34 mouse cellular contexts compared by ENCODE assay signal in genomic region chrX:136925863-136926262, GRCm38 (mm10). TPM values are rescaled to one million over a fixed set of nuclear protein-coding genes. Genes with fewer than 3 reads are reported as not detected.
DNase-seq lines count a peak whose midpoint lies in the region; ATAC-seq and TF ChIP-seq lines count a peak whose summit lies in the region.
"Had no signal": no experiment of that assay in that cellular context is flagged by ENCODE, and none has a peak within 500 bp of the region (broad histone marks: within the 10 kb centered on the region; RNA-seq: fewer than 3 reads in every experiment).

No protein-coding gene starts in this region.

- no peak for TF ChIP-seq POLR2A in kidney, adult 2 months (IDR thresholded peaks at IDR 0.05; ENCODE audit: low read depth, low read length)

- no peaks in the 10 kb centered on the region for H3K4me1 ChIP-seq in hindbrain, postnatal 0 days (ENCODE audit: insufficient read depth, low read length)
- H3K4me1 ChIP-seq in hindbrain, embryonic 11.5 days (replicated peaks; ENCODE audit: control insufficient read depth, insufficient read depth, low read length) = no peaks in the 10 kb centered on the region
- H3K4me1 ChIP-seq in embryonic facial prominence, embryonic 14.5 days (ENCODE audit: control insufficient read depth, insufficient read depth, low read length) = no peaks in the 10 kb centered on the region
- H3K4me1 ChIP-seq in kidney, adult 2 months (ENCODE audit: control insufficient read depth, insufficient read depth, low read length) = no peaks in the 10 kb centered on the region
- H3K4me1 ChIP-seq: heart, embryonic 13.5 days; limb, embryonic 10.5 days; limb, embryonic 15.5 days; liver, embryonic 13.5 days; megakaryocyte, embryonic 14.5 days; midbrain, embryonic 13.5 days; neural tube, embryonic 12.5 days had no signal

- H3K9me3 ChIP-seq in hindbrain, postnatal 0 days (ENCODE audit: low read length) = peaks cover 6% of the 10 kb centered on the region
- H3K9me3 ChIP-seq in hindbrain, embryonic 11.5 days (ENCODE audit: control insufficient read depth, low read length) = no peaks in the 10 kb centered on the region
- peaks cover 12% of the 10 kb centered on the region; the same call in 1 of the 2 replicates for H3K9me3 ChIP-seq in embryonic facial prominence, embryonic 14.5 days (ENCODE audit: control insufficient read depth, low read length)
- H3K9me3 ChIP-seq: limb, embryonic 10.5 days; limb, embryonic 15.5 days had no signal

- no peak overlapping the region for H3K4me3 ChIP-seq in hindbrain, postnatal 0 days (ENCODE audit: low read length)
- H3K4me3 ChIP-seq in hindbrain, embryonic 11.5 days (ENCODE audit: low read depth, low read length) = no peak overlapping the region
- H3K4me3 ChIP-seq in embryonic facial prominence, embryonic 14.5 days (ENCODE audit: low read depth, low read length) = no peak overlapping the region
- no peak overlapping the region for H3K4me3 ChIP-seq in kidney, adult 2 months (ENCODE audit: insufficient read depth, low read depth, low read length)
- H3K4me3 ChIP-seq: heart, embryonic 13.5 days; limb, embryonic 10.5 days; limb, embryonic 15.5 days; liver, embryonic 13.5 days; megakaryocyte, embryonic 14.5 days; midbrain, embryonic 13.5 days; neural tube, embryonic 12.5 days had no signal

- H3K36me3 ChIP-seq in hindbrain, postnatal 0 days (ENCODE audit: insufficient read depth, low read length) = no peaks in the 10 kb centered on the region
- H3K36me3 ChIP-seq in hindbrain, embryonic 11.5 days (ENCODE audit: control insufficient read depth, insufficient read depth, low read length) = no peaks in the 10 kb centered on the region
- H3K36me3 ChIP-seq in embryonic facial prominence, embryonic 14.5 days (ENCODE audit: control insufficient read depth, insufficient read depth, low read length) = no peaks in the 10 kb centered on the region
- no peaks in the 10 kb centered on the region for H3K36me3 ChIP-seq in kidney, adult 2 months (ENCODE audit: control insufficient read depth, insufficient read depth, low read length)
- H3K36me3 ChIP-seq: heart, embryonic 13.5 days; limb, embryonic 10.5 days; limb, embryonic 15.5 days; liver, embryonic 13.5 days; midbrain, embryonic 13.5 days; neural tube, embryonic 12.5 days had no signal

- no peak for ATAC-seq in hindbrain, postnatal 0 days
- no peak for ATAC-seq in hindbrain, embryonic 11.5 days (ENCODE audit: low FRiP score)
- no peak for ATAC-seq in embryonic facial prominence, embryonic 14.5 days (ENCODE audit: low read depth)
- ATAC-seq: forebrain, embryonic 14.5 days; intestine, postnatal 0 days; lung, postnatal 0 days; midbrain, embryonic 13.5 days had no signal

- DNase-seq in embryo, embryonic 10 days (ENCODE audit: low spot score) = peak; percentile 22
- DNase-seq in embryo, embryonic 11 days = no peak
- DNase-seq in hindbrain, postnatal 0 days (ENCODE audit: low spot score) = peak; percentile 1
- no peak for DNase-seq in hindbrain, embryonic 11.5 days (ENCODE audit: low spot score)
- DNase-seq in ES-CJ7 (ENCODE audit: low read depth, low spot score) = peak; percentile 11
- peak; percentile 0 for DNase-seq in embryonic facial prominence, embryonic 14.5 days (ENCODE audit: low spot score)
- DNase-seq in kidney, adult 2 months = no peak
- no peak for DNase-seq in cerebellum, adult 8-10 months
- DNase-seq: adrenal gland, postnatal 10 days; cerebellum, adult 11 months; cerebellum, postnatal 10 days; heart, postnatal 10 days; kidney, postnatal 14 days; layer of hippocampus, adult 9-11 months; liver, embryonic 13.5 days; lung, adult 18-20 months; lung, postnatal 4 days; thymus, adult 2 months had no signal

- TF ChIP-seq CTCF in hindbrain, postnatal 0 days (IDR thresholded peaks at IDR 0.05; ENCODE audit: low read depth) = no peak
- no peak for TF ChIP-seq CTCF in kidney, adult 2 months (conservative IDR thresholded peaks at IDR 0.05; ENCODE audit: insufficient read depth, insufficient read length, low read depth, low read length)

- H3K9ac ChIP-seq in hindbrain, postnatal 0 days (replicated peaks; ENCODE audit: low read length) = no peak overlapping the region
- no peak overlapping the region for H3K9ac ChIP-seq in hindbrain, embryonic 11.5 days (ENCODE audit: low read depth, low read length)
- no peak overlapping the region for H3K9ac ChIP-seq in embryonic facial prominence, embryonic 14.5 days (ENCODE audit: low read depth, low read length)
- H3K9ac ChIP-seq: heart, embryonic 13.5 days; limb, embryonic 15.5 days; liver, embryonic 13.5 days; midbrain, embryonic 13.5 days; neural tube, embryonic 12.5 days had no signal

- H3K27me3 ChIP-seq in hindbrain, postnatal 0 days (ENCODE audit: insufficient read depth, low read length) = no peaks in the 10 kb centered on the region
- no peaks in the 10 kb centered on the region for H3K27me3 ChIP-seq in hindbrain, embryonic 11.5 days (ENCODE audit: control insufficient read depth, insufficient read depth, low read length)
- H3K27me3 ChIP-seq in embryonic facial prominence, embryonic 14.5 days (replicated peaks; ENCODE audit: control insufficient read depth, insufficient read depth, low read length) = no peaks in the 10 kb centered on the region
- H3K27me3 ChIP-seq in kidney, adult 2 months (replicated peaks; ENCODE audit: control insufficient read depth, insufficient read depth, low read length) = no peaks in the 10 kb centered on the region
- H3K27me3 ChIP-seq: heart, embryonic 13.5 days; limb, embryonic 15.5 days; liver, embryonic 13.5 days; megakaryocyte, embryonic 14.5 days; midbrain, embryonic 13.5 days; neural tube, embryonic 12.5 days had no signal

- H3K27ac ChIP-seq in hindbrain, postnatal 0 days = no peak overlapping the region
- H3K27ac ChIP-seq in hindbrain, embryonic 11.5 days (ENCODE audit: low read depth, low read length) = no peak overlapping the region
- H3K27ac ChIP-seq in embryonic facial prominence, embryonic 14.5 days (replicated peaks; ENCODE audit: low read depth, low read length) = no peak overlapping the region
- H3K27ac ChIP-seq in kidney, adult 2 months (ENCODE audit: insufficient read depth, low read depth, low read length) = no peak overlapping the region
- H3K27ac ChIP-seq: heart, embryonic 13.5 days; limb, embryonic 10.5 days; limb, embryonic 15.5 days; liver, embryonic 13.5 days; midbrain, embryonic 13.5 days; neural tube, embryonic 12.5 days had no signal

- no peak overlapping the region for H3K4me2 ChIP-seq in hindbrain, postnatal 0 days (ENCODE audit: low read depth, low read length)
- no peak overlapping the region for H3K4me2 ChIP-seq in hindbrain, embryonic 11.5 days (replicated peaks; ENCODE audit: low read depth, low read length)
- H3K4me2 ChIP-seq in embryonic facial prominence, embryonic 14.5 days (ENCODE audit: low read depth, low read length) = no peak overlapping the region
- H3K4me2 ChIP-seq: heart, embryonic 13.5 days; limb, embryonic 15.5 days; liver, embryonic 13.5 days; midbrain, embryonic 13.5 days; neural tube, embryonic 12.5 days had no signal

RNA-seq across cellular contexts. Expression of gene H2bfm, which starts 1.3 kb away (rescaled TPM):
- total RNA-seq in hindbrain, postnatal 0 days (2014; rRNA removed) = not detected in 2 replicates
- polyA plus RNA-seq in hindbrain, postnatal 0 days (2015; fragmentation: Nextera tagmentation; extraction: Ambion mirVana) = not detected in 2 replicates
- polyA plus RNA-seq in hindbrain, embryonic 11.5 days (2014; fragmentation: Nextera tagmentation; extraction: Ambion mirVana) = not detected in 2 replicates
- polyA plus RNA-seq in embryonic facial prominence, embryonic 14.5 days (2014; fragmentation: Nextera tagmentation; extraction: Ambion mirVana) = not detected in 2 replicates
- not detected in 2 replicates for polyA plus RNA-seq in kidney, adult 2 months (2012; rRNA removed)
- total RNA-seq: adrenal gland, postnatal 10 days; gastrocnemius, adult 8-10 months; heart, adult 8-10 months; heart, postnatal 10 days; hematopoietic stem cell, adult 5-6 weeks; left cerebral cortex, postnatal 10 days had no signal
- polyA plus RNA-seq: cortical plate, adult 2 months; forebrain, embryonic 14.5 days; gonadal fat pad, adult 2 months; heart, embryonic 13.5 days; intestine, postnatal 0 days; kidney, embryonic 14.5 days; limb, embryonic 10.5 days; limb, embryonic 15.5 days; liver, embryonic 13.5 days; lung, postnatal 0 days; midbrain, embryonic 13.5 days; neural tube, embryonic 12.5 days; thymus, adult 2 months had no signal

RNA-seq across cellular contexts. Expression of gene Tmsb15b2, which starts 49.4 kb away (rescaled TPM):
- 1.0 and 6.3 TPM in 2 replicates for total RNA-seq in hindbrain, postnatal 0 days (2014; rRNA removed)
- polyA plus RNA-seq in hindbrain, postnatal 0 days (2015; fragmentation: Nextera tagmentation; extraction: Ambion mirVana) = 74.9 and 82.2 TPM in 2 replicates
- 68.8 and 68.9 TPM in 2 replicates for polyA plus RNA-seq in hindbrain, embryonic 11.5 days (2014; fragmentation: Nextera tagmentation; extraction: Ambion mirVana)
- 52.9 and 64.3 TPM in 2 replicates for polyA plus RNA-seq in embryonic facial prominence, embryonic 14.5 days (2014; fragmentation: Nextera tagmentation; extraction: Ambion mirVana)
- 0.44 and 0.57 TPM in 2 replicates for polyA plus RNA-seq in kidney, adult 2 months (2012; rRNA removed)
- polyA plus RNA-seq: gonadal fat pad, adult 2 months; thymus, adult 2 months had no signal

RNA-seq across cellular contexts. Expression of gene Tmsb15l, which starts 50.8 kb away (rescaled TPM):
- 1.7 and 4.2 TPM in 2 replicates for total RNA-seq in hindbrain, postnatal 0 days (2014; rRNA removed)
- polyA plus RNA-seq in hindbrain, postnatal 0 days (2015; fragmentation: Nextera tagmentation; extraction: Ambion mirVana) = 8.8 and 9.1 TPM in 2 replicates
- polyA plus RNA-seq in hindbrain, embryonic 11.5 days (2014; fragmentation: Nextera tagmentation; extraction: Ambion mirVana) = 4.3 and 9.0 TPM in 2 replicates
- 1.8 and 6.2 TPM in 2 replicates for polyA plus RNA-seq in embryonic facial prominence, embryonic 14.5 days (2014; fragmentation: Nextera tagmentation; extraction: Ambion mirVana)
- 1.2 and 2.0 TPM in 2 replicates for polyA plus RNA-seq in kidney, adult 2 months (2012; rRNA removed)
- total RNA-seq: heart, adult 8-10 months had no signal

RNA-seq across cellular contexts. Expression of gene Tmsb15b1, which starts 50.8 kb away (rescaled TPM):
- total RNA-seq in hindbrain, postnatal 0 days (2014; rRNA removed) = 0.68 and 19.2 TPM in 2 replicates
- polyA plus RNA-seq in hindbrain, postnatal 0 days (2015; fragmentation: Nextera tagmentation; extraction: Ambion mirVana) = 39.0 and 43.7 TPM in 2 replicates
- polyA plus RNA-seq in hindbrain, embryonic 11.5 days (2014; fragmentation: Nextera tagmentation; extraction: Ambion mirVana) = 28.7 and 31.1 TPM in 2 replicates
- 26.8 and 30.7 TPM in 2 replicates for polyA plus RNA-seq in embryonic facial prominence, embryonic 14.5 days (2014; fragmentation: Nextera tagmentation; extraction: Ambion mirVana)
- 0.83 and 1.0 TPM in 2 replicates for polyA plus RNA-seq in kidney, adult 2 months (2012; rRNA removed)
- total RNA-seq: heart, adult 8-10 months had no signal

RNA-seq across cellular contexts. Expression of gene Rab9b, which starts 57.3 kb away (rescaled TPM):
- total RNA-seq in hindbrain, postnatal 0 days (2014; rRNA removed) = 19.9 and 24.9 TPM in 2 replicates
- polyA plus RNA-seq in hindbrain, postnatal 0 days (2015; fragmentation: Nextera tagmentation; extraction: Ambion mirVana) = 13.3 and 17.3 TPM in 2 replicates
- 6.9 TPM in 2 replicates for polyA plus RNA-seq in hindbrain, embryonic 11.5 days (2014; fragmentation: Nextera tagmentation; extraction: Ambion mirVana)
- 0.89 and 1.2 TPM in 2 replicates for polyA plus RNA-seq in embryonic facial prominence, embryonic 14.5 days (2014; fragmentation: Nextera tagmentation; extraction: Ambion mirVana)
- not detected in 2 replicates for polyA plus RNA-seq in kidney, adult 2 months (2012; rRNA removed)
- total RNA-seq: gastrocnemius, adult 8-10 months; hematopoietic stem cell, adult 5-6 weeks had no signal
- polyA plus RNA-seq: liver, embryonic 13.5 days; thymus, adult 2 months had no signal

Comparison
In these comparisons a context has a peak if more than half of its experiments do, and no peak if none do; other contexts are left out.
1. DNase-seq: peak in embryo, embryonic 10 days (single experiment), hindbrain, postnatal 0 days (single experiment), ES-CJ7 (single experiment) and embryonic facial prominence, embryonic 14.5 days (single experiment); none in embryo, embryonic 11 days (single experiment), hindbrain, embryonic 11.5 days (single experiment), kidney, adult 2 months (single experiment) and cerebellum, adult 8-10 months (single experiment).
2. RNA of gene Tmsb15b2, which starts 49.4 kb away (polyA plus RNA-seq): 74.9 to 82.2 TPM in hindbrain, postnatal 0 days, 68.8 to 68.9 TPM in hindbrain, embryonic 11.5 days and 52.9 to 64.3 TPM in embryonic facial prominence, embryonic 14.5 days; 0.44 to 0.57 TPM in kidney, adult 2 months; every median in the first group is over 10 times any median in the second.